Mouse (Mus musculus): Measurements from ENCODE around the gene Tprgl.

- TF ChIP-seq EP300 (IDR thresholded peaks at IDR 0.05; ENCODE audit: insufficient read depth, low read depth, low read length) (no peak), POLR2A (IDR thresholded peaks at IDR 0.05; ENCODE audit: insufficient read depth, low read length) (no peak)
Observed at GRCm38 (mm10) chr4:154183566-154183965, 23.1 kb upstream of the Tprgl start.
